Mouse (Mus musculus) kidney, embryonic 16.5 days (tissue): Measurements from ENCODE around the gene Zpr1. TPM values are rescaled to one million over a fixed set of nuclear protein-coding genes. Genes with fewer than 3 reads are reported as not detected.

Experiments
- ATAC-seq: fragments of 200-750 bp; cut with Nextera tagmentation; 2 replicates; pipeline ENCODE4 v1.8.0; 2017; ENCODE audit warnings: moderate TSS enrichment; ENCODE audit not compliant: low FRiP score, low TSS enrichment
- H3K27ac ChIP-seq: fragments of 300-500 bp; sonication (generic); 2 replicates; pipeline ENCODE4 v1.5.1; 2014; ENCODE audit warnings: low read length
- H3K27me3 ChIP-seq: fragments of 300-500 bp; sonication (generic); 2 replicates; pipeline ENCODE4 v1.6.1; 2014; ENCODE audit warnings: low read length, control low read depth, mixed read lengths; ENCODE audit not compliant: insufficient read depth
- H3K36me3 ChIP-seq: fragments of 300-500 bp; sonication (generic); 2 replicates; pipeline ENCODE4 v1.6.1; 2014; ENCODE audit warnings: low read length, control low read depth, mixed read lengths; ENCODE audit not compliant: insufficient read depth
- H3K4me1 ChIP-seq: fragments of 300-500 bp; sonication (generic); 2 replicates; pipeline ENCODE4 v1.6.1; 2014; ENCODE audit warnings: low read length, control low read depth, mixed read lengths; ENCODE audit not compliant: insufficient read depth
- H3K4me2 ChIP-seq: fragments of 300-500 bp; sonication (generic); replicated peaks from 2 replicates; pipeline ENCODE4 v1.6.1; 2014; ENCODE audit warnings: low read depth, low read length
- H3K4me3 ChIP-seq: fragments of 300-500 bp; sonication (generic); 2 replicates; pipeline ENCODE4 v1.5.1; 2014; ENCODE audit warnings: mild to moderate bottlenecking, low read length
- H3K9ac ChIP-seq: fragments of 300-500 bp; sonication (generic); replicated peaks from 2 replicates; pipeline ENCODE4 v1.6.1; 2014; ENCODE audit warnings: low read length
- H3K9me3 ChIP-seq: fragments of 300-500 bp; sonication (generic); 2 replicates; pipeline ENCODE4 v1.6.1; 2016; ENCODE audit warnings: low read length, control low read depth
- WGBS: fragments of 180-500 bp; shearing (Covaris S2); extraction: QIAGEN DNeasy Blood & Tissue Kit; methylation state at CpG from one replicate; pipeline ENCODE4 v1.1.7; 2014; 5-methylcytosine and 5-hydroxymethylcytosine counted together
- polyA plus RNA-seq: library from polyadenylated mRNA; unstranded; fragments of >200 nt; fragmentation: Nextera tagmentation; extraction: Ambion mirVana; gene quantifications from 2 replicates; pipeline ENCODE4 v1.2.1, GENCODE M21; 2015

Gene Zpr1
- polyA plus RNA-seq, 1 experiment from 2014 or later = 61.9 TPM

- Histone ChIP-seq H3K4me2 (no peak within 1 kb of the TSS), H3K4me1 (peaks cover 5% of the 10 kb centered on the region), H3K9me3 (no peaks in the 10 kb centered on the region), H3K27me3 (no peaks in the 10 kb centered on the region), H3K9ac (no peak within 1 kb of the TSS), H3K4me3 (no peak within 1 kb of the TSS), H3K27ac (no peak within 1 kb of the TSS), H3K36me3 (no peaks in the 10 kb centered on the region)
- no peak for ATAC-seq
These were observed 37.4 kb upstream of the Zpr1 start, which contains the start of gene Apoc3 for GRCm38 (mm10) chr9:46235596-46235648. Apoc3 (minus strand) TSS chr9:46235636.

- H3K4me1 ChIP-seq = peaks cover 2% of the 10 kb centered on the region
- no peak overlapping the region for H3K27ac ChIP-seq
- no peaks in the 10 kb centered on the region for H3K9me3 ChIP-seq
- H3K27me3 ChIP-seq = no peaks in the 10 kb centered on the region
- 44% methylated on average over 4 of the region's 4 CpGs for WGBS
- no peak overlapping the region for H3K4me3 ChIP-seq
- H3K36me3 ChIP-seq = no peaks in the 10 kb centered on the region
- H3K9ac ChIP-seq = no peak overlapping the region
- H3K4me2 ChIP-seq = no peak overlapping the region
- ATAC-seq = no peak
These were observed 37.2 kb upstream of the Zpr1 start for GRCm38 (mm10) chr9:46235649-46236048.

- H3K27ac ChIP-seq = no peak overlapping the region
- 85% methylated on average over 7 of the region's 7 CpGs for WGBS
- H3K4me2 ChIP-seq = no peak overlapping the region
- no peaks in the 10 kb centered on the region for H3K27me3 ChIP-seq
- H3K36me3 ChIP-seq = no peaks in the 10 kb centered on the region
- H3K4me1 ChIP-seq = no peaks in the 10 kb centered on the region
- H3K9me3 ChIP-seq = no peaks in the 10 kb centered on the region
- H3K4me3 ChIP-seq = no peak overlapping the region
- ATAC-seq = no peak
- no peak overlapping the region for H3K9ac ChIP-seq
These were observed 34.0 kb upstream of the Zpr1 start for GRCm38 (mm10) chr9:46238850-46239249.

- H3K27ac ChIP-seq = no peak within 1 kb of the TSS
- no peaks in the 10 kb centered on the region for H3K9me3 ChIP-seq
- no peak within 1 kb of the TSS for H3K9ac ChIP-seq
- no peak for ATAC-seq
- H3K27me3 ChIP-seq = no peaks in the 10 kb centered on the region
- no peaks in the 10 kb centered on the region for H3K4me1 ChIP-seq
- no peak within 1 kb of the TSS for H3K4me2 ChIP-seq
- WGBS = 64% methylated on average over 7 of the region's 7 CpGs
- no peak within 1 kb of the TSS for H3K4me3 ChIP-seq
- no peaks in the 10 kb centered on the region for H3K36me3 ChIP-seq
These were observed 32.2 kb upstream of the Zpr1 start, which contains the start of gene Apoa4 for GRCm38 (mm10) chr9:46240526-46241153. Apoa4 (plus strand) TSS chr9:46240696.

- Histone ChIP-seq H3K4me3 (no peak overlapping the region), H3K27me3 (no peaks in the 10 kb centered on the region), H3K9ac (no peak overlapping the region), H3K36me3 (no peaks in the 10 kb centered on the region), H3K4me2 (no peak overlapping the region), H3K4me1 (no peaks in the 10 kb centered on the region), H3K9me3 (no peaks in the 10 kb centered on the region), H3K27ac (no peak overlapping the region)
- ATAC-seq = no peak
- WGBS = 68% methylated on average over 2 of the region's 2 CpGs
These were observed 31.0 kb upstream of the Zpr1 start for GRCm38 (mm10) chr9:46241818-46242217.

GRCm38 (mm10) chr9:46243122-46243521 lies 29.7 kb upstream of the Zpr1 start:
- H3K27ac ChIP-seq = no peak overlapping the region
- no peak overlapping the region for H3K4me3 ChIP-seq

GRCm38 (mm10) chr9:46243584-46243983 lies 29.3 kb upstream of the Zpr1 start:
- H3K9me3 ChIP-seq = no peaks in the 10 kb centered on the region
- no peak overlapping the region for H3K4me2 ChIP-seq
- WGBS = 49% methylated on average over 8 of the region's 8 CpGs
- no peak overlapping the region for H3K27ac ChIP-seq
- H3K36me3 ChIP-seq = no peaks in the 10 kb centered on the region
- H3K9ac ChIP-seq = no peak overlapping the region
- no peak for ATAC-seq
- no peaks in the 10 kb centered on the region for H3K4me1 ChIP-seq
- no peaks in the 10 kb centered on the region for H3K27me3 ChIP-seq
- no peak overlapping the region for H3K4me3 ChIP-seq

More at GRCm38 (mm10) chr9:46243122-46243521, 29.7 kb upstream of the Zpr1 start:
- WGBS = 50% methylated on average over 4 of the region's 4 CpGs
- Histone ChIP-seq H3K4me2 (no peak overlapping the region), H3K27me3 (no peaks in the 10 kb centered on the region), H3K9ac (no peak overlapping the region), H3K4me1 (no peaks in the 10 kb centered on the region), H3K9me3 (no peaks in the 10 kb centered on the region), H3K36me3 (no peaks in the 10 kb centered on the region)
- no peak for ATAC-seq

- H3K27me3 ChIP-seq = no peaks in the 10 kb centered on the region
- WGBS = 21% methylated on average over 11 of the region's 11 CpGs
- H3K4me2 ChIP-seq = no peak overlapping the region
- no peak overlapping the region for H3K4me3 ChIP-seq
- H3K27ac ChIP-seq = no peak overlapping the region
- H3K9me3 ChIP-seq = no peaks in the 10 kb centered on the region
- no peak overlapping the region for H3K9ac ChIP-seq
- no peaks in the 10 kb centered on the region for H3K36me3 ChIP-seq
- no peaks in the 10 kb centered on the region for H3K4me1 ChIP-seq
- ATAC-seq = 0 out of 2 replicates have a peak, but pooled peaks have one; percentile 82
These were observed 26.0 kb upstream of the Zpr1 start for GRCm38 (mm10) chr9:46246752-46247324.

GRCm38 (mm10) chr9:46256177-46256576 lies 16.7 kb upstream of the Zpr1 start:
- H3K36me3 ChIP-seq = no peaks in the 10 kb centered on the region
- H3K27me3 ChIP-seq = no peaks in the 10 kb centered on the region
- H3K27ac ChIP-seq = no peak overlapping the region
- no peak overlapping the region for H3K9ac ChIP-seq
- no peak overlapping the region for H3K4me2 ChIP-seq
- H3K4me1 ChIP-seq = no peaks in the 10 kb centered on the region
- no peak overlapping the region for H3K4me3 ChIP-seq
- ATAC-seq = no peak
- WGBS = 90% methylated on average over 7 of the region's 7 CpGs
- no peaks in the 10 kb centered on the region for H3K9me3 ChIP-seq

- H3K27me3 ChIP-seq = no peaks in the 10 kb centered on the region
- WGBS = 86% methylated on average over 10 of the region's 10 CpGs
- no peak overlapping the region for H3K27ac ChIP-seq
- H3K36me3 ChIP-seq = no peaks in the 10 kb centered on the region
- ATAC-seq = no peak
- H3K4me3 ChIP-seq = no peak overlapping the region
- H3K9ac ChIP-seq = no peak overlapping the region
- no peaks in the 10 kb centered on the region for H3K9me3 ChIP-seq
- no peaks in the 10 kb centered on the region for H3K4me1 ChIP-seq
- no peak overlapping the region for H3K4me2 ChIP-seq
These were observed 16.0 kb upstream of the Zpr1 start for GRCm38 (mm10) chr9:46256658-46257385.
